Mouse (Mus musculus): ENCODE results near the gene Brpf3.

The Brpf3 gene

DNA sequence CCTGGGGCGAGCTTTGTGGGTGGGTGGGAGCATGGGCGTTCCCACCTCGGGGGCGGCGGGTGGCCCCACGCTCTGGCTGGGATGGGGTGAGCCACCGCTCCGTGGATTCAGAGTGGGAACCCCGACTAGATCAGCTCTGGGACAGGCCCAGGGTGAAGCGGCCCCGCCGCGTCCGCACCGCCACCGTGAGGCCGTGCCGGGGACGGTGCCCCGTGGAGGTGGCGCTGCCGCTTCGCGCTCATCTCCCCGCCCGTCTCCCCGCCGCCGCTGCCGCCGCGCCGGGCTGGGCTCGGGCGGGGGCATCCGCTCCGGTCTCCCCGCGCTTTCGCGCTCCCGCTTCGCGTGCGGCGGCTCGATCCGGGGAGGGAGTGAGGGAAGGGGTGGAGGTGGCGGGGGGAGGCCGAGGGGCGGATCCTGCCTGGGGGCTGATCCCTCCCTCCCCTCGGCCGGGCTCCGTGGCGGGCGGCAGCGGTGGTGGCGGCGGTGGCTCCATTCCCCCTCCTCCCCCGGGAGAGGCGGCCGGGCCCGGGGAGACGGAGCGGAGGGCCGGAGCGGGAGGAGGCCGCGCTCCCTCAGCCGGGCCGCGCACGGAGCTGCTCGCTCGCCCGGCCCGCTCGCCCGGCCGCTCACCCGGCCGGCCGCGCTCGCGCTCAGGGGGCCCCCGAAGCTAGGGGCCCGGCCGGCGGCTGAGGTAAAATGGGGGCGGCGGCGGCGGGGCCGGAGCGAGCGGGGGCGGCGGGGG lies at the start of gene Brpf3:
Gene Brpf3, plus strand, starts transcription at position 420 of the 742 bp plus-strand sequence.
- TF ChIP-seq GATA4 (IDR thresholded peaks at IDR 0.05; ENCODE audit: insufficient replicate concordance, low read length): no peak

DNA sequence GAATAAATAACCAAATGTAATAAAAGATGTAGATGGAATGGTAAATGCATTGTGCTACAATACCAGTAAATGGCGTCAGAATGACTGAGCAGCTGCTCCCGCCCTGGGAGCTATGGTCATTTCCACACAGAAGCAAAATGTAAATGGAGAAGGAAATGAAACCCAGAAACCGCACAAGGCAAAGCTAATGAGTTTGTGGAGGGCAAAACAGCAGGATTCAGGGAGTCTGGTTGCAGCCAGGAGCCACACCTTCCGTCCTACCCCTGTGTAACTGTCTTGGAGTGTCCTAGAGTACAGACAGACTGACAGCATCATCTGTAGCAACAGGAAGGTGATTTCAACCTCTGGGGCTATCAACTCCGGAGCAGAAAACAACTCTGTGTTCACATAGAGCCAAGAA lies 44.4 kb upstream of the Brpf3 start:
- TF ChIP-seq GATA4 (IDR thresholded peaks at IDR 0.05; ENCODE audit: insufficient replicate concordance, low read length): no peak

GRCm38 (mm10) chr17:28757470-28757869 lies 43.4 kb upstream of the Brpf3 start:
- no peak for TF ChIP-seq GATA4 (IDR thresholded peaks at IDR 0.05; ENCODE audit: insufficient replicate concordance, low read length)

DNA sequence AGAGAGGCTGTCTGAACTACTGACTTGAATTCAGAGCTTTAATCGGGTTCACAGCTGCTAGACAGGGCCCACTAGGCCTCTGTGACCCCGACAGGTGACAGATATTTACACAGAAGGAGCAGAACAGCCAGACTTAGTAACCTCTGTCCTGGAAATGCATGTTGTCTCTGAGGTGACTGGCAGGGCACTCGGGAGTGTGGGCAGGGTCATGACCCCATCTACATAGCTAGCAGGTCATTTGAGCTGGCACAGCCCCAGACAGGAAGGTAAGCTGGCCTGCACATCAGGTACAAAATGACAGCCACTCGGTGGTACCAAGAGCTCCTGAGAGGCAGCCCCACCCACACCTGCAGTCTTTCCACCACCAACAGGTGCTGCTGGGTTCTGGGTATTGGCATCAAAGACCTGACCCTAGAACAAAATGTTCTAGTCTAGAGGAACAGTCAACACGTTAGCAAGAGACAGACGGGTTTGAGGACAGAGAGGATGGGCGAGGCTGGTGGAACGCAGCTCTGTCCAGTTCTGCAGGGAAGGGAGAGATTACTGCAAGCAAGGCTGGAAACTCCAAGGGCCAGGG lies 40.1 kb upstream of the Brpf3 start:
- no peak for TF ChIP-seq GATA4 (IDR thresholded peaks at IDR 0.05; ENCODE audit: insufficient replicate concordance, low read length)

- TF ChIP-seq GATA4 (IDR thresholded peaks at IDR 0.05; ENCODE audit: insufficient replicate concordance, low read length): no peak
These were observed 39.0 kb upstream of the Brpf3 start for GRCm38 (mm10) chr17:28761871-28762270.

GRCm38 (mm10) chr17:28766203-28766602 lies 34.7 kb upstream of the Brpf3 start:
- no peak for TF ChIP-seq GATA4 (IDR thresholded peaks at IDR 0.05; ENCODE audit: insufficient replicate concordance, low read length)

DNA sequence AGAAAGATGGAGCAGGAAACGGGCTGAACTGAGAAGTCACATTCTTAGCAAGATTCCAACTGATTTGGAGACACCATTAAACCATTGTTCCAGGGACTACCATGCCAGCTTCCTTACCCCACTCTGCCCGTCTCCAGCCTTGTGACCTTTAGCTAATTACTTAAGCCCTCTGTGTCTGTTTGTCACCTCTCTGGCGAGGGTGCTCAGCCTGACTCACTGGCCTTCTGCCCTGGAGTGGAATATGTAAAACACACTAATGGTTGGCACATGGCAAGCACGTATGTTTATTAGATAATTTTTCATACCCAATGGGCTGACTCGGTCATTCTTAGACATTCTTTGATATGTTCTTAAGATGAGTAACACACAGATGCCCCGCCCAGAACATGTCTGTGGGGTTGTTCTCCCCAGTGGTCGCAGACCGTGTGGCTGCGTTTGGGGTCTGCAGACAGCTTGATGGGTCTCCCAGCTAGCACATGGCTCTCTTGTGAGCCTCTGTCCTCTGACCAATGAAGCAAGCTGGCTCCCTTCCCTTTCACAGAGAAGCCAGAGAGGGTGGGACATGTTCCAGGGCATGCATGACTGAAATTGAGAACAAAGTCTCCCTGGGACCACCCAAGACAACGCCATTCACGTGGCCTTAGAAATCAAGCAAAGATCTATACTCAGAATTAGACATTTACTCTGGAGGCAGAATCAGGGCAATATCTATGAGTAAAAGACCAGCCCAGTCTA lies 33.9 kb upstream of the Brpf3 start:
- no peak for TF ChIP-seq GATA4 (IDR thresholded peaks at IDR 0.05; ENCODE audit: insufficient replicate concordance, low read length)

DNA sequence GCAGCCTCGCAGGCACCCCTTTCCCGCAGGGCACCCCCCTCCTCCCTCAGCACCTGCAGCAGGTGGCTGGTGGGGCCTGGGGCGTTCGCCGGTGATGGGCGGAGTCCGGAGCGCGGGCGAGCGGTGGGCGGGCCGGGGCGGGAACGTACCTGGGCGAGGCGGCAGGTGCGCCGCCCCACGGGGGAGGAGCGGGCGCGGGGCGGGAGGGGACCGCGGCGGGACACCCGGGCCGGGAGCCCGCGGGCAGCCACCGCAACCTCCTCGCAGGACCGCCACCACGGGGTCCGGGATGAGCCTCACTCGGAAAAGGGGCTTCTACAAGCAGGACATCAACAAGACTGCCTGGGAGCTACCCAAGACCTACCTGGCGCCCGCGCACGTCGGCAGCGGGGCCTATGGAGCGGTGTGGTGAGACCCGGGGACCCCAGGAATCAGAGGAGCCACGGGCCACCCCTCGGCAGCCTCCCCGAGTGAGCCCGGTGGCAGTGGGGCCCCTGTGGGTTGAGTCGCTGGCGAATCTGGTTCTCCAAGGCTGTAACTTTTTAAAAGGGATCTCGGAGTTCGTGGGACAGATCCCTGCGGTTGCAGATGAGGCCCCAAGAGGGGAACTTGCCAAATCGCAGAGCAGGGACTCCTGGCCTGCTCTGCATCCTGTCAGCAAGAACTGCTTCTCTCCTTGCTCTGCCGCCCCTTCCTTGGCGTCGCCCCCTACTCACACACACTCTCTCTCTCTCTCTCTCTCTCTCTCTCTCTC lies 31.6 kb upstream of the Brpf3 start, which contains the start of gene Mapk13:
Gene Mapk13, plus strand, starts transcription at position 177 of the 754 bp plus-strand sequence.
- TF ChIP-seq GATA4 (IDR thresholded peaks at IDR 0.05; ENCODE audit: insufficient replicate concordance, low read length): no peak

- TF ChIP-seq GATA4 (IDR thresholded peaks at IDR 0.05; ENCODE audit: insufficient replicate concordance, low read length): no peak
These were observed 30.9 kb upstream of the Brpf3 start for GRCm38 (mm10) chr17:28769875-28770421.

- TF ChIP-seq GATA4 (IDR thresholded peaks at IDR 0.05; ENCODE audit: insufficient replicate concordance, low read length): no peak
These were observed 29.6 kb upstream of the Brpf3 start for GRCm38 (mm10) chr17:28771289-28771688.

DNA sequence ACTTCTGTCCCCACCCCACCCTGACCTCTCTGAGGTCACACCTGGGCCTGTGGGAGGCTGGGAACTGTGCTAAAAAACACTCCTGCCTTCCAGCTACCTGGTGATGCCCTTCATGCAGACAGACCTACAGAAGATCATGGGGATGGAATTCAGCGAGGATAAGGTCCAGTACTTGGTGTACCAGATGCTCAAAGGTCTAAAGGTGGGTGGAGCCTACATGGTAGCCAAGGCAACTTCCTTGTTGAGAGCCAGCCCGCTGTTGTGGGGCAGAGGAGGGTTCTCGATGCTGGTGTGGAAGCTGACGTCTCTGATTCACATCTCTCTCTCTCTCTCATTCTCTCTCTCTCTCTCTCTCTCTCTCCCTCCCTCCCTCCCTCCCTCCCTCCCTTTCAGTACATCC lies 25.7 kb upstream of the Brpf3 start:
- no peak for TF ChIP-seq GATA4 (IDR thresholded peaks at IDR 0.05; ENCODE audit: insufficient replicate concordance, low read length)

DNA sequence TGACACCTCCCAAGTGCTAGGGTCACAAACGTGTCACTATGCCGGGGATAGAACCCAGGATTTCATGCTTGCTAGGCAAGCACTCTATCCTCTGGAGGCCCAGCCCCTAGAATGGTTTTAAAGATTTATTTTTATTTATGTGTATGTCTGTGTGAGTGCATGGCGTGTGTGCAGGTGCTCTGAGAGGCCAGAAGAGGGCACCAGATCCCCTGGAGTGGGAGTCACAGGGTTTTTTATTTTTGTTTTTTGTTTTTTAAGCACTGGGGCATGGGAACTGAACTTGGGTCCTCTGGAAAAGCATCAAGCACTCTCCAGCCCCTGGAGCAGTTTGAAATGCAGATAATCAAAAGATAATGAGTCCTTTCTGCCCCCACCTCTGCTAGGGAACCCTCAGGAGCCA lies 24.1 kb upstream of the Brpf3 start:
- TF ChIP-seq GATA4 (IDR thresholded peaks at IDR 0.05; ENCODE audit: insufficient replicate concordance, low read length): no peak

GRCm38 (mm10) chr17:28777231-28778005 lies 23.5 kb upstream of the Brpf3 start:
- no peak for TF ChIP-seq GATA4 (IDR thresholded peaks at IDR 0.05; ENCODE audit: insufficient replicate concordance, low read length)

DNA sequence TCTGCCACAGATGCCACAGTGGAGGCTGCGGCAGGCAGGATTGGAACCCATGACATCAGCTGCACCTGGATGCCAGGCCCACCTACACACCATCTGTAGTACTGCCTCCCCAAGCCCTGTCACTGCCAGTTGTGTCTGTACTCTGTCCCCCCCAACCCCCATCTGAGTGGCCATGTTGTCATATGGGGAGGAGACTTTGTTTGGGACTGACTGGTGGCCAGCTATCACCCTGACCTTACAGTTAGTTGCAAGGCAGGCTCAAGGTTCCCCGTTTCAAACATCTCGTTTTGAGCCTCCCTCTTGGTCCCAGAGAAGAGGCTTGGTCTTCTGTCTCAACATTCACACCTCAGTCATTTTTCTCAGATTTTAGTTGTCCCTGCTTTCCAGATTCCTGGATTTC lies 21.2 kb upstream of the Brpf3 start:
- TF ChIP-seq GATA4 (IDR thresholded peaks at IDR 0.05; ENCODE audit: insufficient replicate concordance, low read length): no peak

Data from liver, adult (tissue).